Mouse (Mus musculus): ENCODE data around the gene Fras1.

Gene Fras1

DNA sequence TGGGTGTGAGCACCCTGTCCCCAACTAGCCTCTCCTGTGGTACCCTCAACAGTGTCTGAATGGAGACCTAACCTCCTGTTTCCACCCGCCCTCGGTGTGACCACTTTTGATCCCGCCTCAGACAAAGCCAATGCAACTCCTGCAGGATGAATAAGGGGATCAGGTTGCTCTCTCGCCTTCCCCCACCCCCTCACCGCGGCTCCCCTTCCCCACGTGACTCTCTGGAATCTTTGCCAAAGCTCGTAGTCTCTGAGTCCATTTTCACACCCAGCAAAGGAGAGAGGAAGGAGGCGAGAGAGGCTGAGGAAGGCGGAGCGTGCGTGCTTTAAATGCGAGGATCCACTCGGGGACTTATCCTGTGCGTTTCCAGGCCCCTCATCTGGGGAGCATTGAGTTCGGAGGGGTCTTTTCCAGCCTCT, at the start of gene Fras1:
Gene Fras1 (plus strand): TSS at position 389 of the 419 bp plus-strand sequence.
- in situ Hi-C loops (cut with MseI, MboI), result no loop called here

DNA sequence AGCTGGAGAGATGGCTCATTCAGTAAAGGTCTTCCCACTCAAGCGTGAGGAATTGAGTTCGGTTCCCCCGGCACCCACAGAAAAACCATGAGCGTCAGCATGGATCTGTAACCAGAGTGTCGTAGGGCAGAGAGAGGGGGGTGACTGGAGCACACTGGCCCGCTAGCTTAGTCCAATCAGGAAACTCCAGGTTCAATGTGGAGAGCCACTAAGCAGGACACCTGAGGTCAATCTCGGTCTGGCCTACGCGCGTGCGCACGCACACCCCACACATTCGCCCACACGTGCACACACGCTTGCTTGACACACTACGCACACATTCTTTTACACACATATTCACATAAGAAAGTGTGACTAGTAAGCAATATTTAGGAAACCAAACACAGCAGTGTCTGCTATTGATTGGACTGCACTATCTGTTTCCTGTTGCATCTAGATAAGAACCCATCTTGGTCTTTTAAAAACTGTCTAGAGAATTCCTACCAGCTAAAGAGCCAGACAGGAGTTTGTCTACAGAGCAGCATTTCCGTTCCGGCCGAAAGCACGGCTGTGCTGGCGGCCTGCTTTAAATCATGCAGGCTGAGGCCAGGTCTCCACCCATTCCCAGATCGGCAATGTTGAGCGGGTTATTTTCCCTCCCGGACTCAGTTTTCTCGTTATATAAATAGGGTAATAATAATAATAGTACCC, 42.6 kb upstream of the Fras1 start:
- in situ Hi-C loops (cut with MseI, MboI), result loop anchor here in 1 of 2 experiments (25.0 kb wide), 1 partner anchor 431 kb away; no protein-coding TSS in a partner anchor

DNA sequence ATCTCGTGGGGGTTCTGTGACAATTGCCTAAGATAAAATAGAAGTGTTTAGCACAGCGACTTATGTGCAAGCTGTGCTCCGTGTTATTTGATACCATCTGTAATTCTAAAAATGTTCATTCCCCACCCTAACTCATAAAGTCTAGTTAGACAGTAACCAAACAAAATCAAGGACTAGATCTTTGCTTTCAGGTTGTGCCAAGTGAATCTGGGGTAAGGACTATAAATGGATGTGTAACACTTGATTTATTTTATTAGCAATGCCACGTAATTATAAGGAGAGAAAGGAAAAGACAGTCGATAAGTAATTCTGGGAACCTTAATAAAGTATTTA, 42.1 kb upstream of the Fras1 start:
- in situ Hi-C loops (cut with MseI, MboI), result loop anchor here in 1 of 2 experiments (25.0 kb wide), 1 partner anchor 431 kb away; no protein-coding TSS in a partner anchor

DNA sequence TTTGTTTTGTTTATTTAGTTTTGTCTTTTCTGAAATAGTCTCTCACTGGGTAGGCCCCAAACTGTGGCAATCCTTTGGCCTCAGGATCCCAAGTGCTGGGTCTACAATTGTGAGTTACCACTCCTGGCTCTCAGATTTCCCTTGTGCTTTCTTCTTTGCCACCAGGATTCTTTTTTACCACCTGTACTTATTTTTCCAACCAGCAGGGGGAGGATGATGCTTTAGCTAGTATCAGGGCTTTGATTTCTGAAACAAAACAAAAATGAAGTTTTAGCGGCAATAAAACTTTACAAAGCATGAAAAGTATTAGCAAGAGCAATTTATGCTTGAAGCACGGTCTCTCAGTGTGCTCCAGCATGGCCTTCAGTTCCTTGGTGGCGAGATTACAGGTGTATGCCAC, 39.8 kb upstream of the Fras1 start:
- in situ Hi-C loops (cut with MseI, MboI), result loop anchor here in 1 of 2 experiments (25.0 kb wide), 1 partner anchor 428 kb away; no protein-coding TSS in a partner anchor

DNA sequence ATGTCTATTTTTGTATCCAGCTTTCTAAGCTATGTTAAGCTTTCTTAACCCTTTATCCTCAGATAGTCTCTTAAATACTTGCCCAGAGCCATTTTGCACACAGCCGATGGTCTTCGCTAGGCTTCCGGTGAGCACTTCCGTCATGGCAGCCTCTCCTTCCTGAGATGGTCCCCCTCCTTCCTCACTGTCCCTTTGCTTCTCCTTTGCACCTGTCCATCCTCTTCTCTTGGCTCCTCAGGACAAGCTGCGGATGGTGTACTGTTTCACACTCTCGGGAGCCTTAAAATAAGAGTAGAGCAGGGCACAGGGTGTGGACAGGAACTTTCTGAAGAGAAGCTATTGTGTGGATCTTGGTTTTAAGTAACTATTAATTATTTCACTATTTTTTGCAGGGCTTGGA, 33.2 kb upstream of the Fras1 start:
- in situ Hi-C loops (cut with MseI, MboI), result loop anchor here in 1 of 2 experiments (25.0 kb wide), 1 partner anchor 422 kb away; no protein-coding TSS in a partner anchor

DNA sequence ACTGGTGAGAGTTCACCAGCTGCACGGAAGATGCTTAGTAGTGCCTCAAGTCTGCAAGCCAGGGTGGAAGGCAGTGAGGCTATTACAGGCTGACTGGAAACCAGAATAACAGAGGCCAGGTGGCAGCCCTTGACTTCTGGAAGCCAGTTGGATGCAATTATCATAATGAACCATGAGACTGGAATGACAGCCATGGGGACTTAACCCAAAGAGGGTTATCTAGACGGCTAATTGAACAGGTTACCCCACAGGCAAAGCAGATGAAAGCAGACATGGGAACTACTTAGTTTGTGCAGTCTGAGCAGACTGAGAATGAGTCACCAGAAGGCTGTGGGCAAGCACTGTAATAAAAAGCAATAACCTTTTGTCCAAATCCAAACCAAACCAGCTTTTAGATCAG, 28.8 kb upstream of the Fras1 start:
- in situ Hi-C loops (cut with MseI, MboI), result loop anchor here in 1 of 2 experiments (25.0 kb wide), 1 partner anchor 417 kb away; no protein-coding TSS in a partner anchor

DNA sequence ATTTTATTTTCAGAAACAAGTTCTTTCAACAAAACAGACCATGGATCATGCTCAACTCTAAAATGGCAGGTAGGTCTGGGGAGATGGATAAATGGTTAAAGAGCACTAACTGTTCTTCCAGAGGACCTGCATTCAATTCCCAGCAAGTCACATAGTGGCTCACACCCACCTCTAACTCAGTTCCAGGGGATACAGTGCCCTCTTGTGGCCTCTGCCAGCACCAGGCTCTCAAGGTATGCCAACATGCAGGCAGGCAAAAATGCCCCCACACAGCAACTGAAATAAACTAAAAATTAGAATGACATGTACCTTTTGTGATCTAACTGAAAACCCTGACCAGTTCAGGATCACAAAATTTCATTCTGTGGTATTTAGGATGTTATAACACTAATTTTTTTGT, 21.8 kb upstream of the Fras1 start:
- in situ Hi-C loops (cut with MseI, MboI), result no loop called here

DNA sequence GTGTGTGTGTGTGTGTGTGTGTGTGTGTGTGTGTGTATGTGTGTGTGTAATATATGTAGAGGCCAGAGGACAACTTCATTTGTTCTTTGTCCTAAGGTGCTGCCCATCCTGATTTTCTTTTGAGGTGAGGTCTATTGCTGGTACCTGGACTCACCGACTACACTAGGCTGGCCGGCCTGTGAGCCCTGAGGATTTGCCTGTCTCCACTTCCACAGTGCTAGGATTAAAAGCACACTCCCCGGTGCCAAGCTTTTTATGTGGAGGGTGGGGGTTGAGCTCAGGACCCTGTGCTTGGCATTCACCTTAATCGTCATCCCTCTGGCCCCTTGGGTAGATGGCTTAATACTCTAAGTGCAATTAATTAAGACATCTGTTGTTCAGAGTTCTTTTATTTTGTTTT, 9.8 kb upstream of the Fras1 start:
- in situ Hi-C loops (cut with MseI, MboI), result no loop called here

DNA sequence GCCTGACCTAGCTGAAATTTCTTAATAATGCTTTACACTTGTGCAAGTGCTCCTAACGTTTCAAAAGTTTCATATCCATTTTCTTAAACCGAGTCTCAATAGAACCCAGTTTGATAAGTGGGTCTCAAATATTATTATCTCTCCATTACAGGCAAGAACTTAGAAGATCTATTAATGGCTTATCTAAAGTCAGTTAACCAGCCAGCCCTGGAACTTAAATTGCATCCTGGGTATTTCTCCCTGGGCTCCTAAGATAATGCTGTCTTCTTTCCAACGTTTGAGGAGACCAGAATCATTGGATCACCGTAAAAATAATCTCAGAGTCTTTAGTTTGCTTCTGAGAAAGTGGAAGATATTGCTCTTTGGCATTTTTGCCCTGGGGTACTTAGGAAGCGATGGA, 8.2 kb upstream of the Fras1 start:
- in situ Hi-C loops (cut with MseI, MboI), result no loop called here

DNA sequence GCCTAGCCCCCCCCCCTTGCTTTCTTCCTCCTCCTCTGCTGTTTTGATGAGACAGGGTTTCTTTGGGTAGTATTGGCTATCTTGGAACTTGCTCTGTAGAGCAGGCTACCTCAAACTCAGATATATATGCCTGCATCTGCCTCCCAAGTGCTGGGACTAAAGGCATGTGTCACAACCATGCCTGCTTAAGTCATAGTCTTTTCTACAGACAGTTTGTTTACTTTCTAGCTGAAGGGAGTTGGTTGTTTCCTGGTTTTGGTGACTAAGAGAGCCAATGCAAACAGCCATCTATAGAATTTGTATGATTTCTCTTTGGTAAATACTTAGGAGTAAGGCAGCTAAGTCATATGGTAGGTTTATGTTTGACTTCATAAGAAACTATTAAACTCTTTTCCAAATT, 6.5 kb upstream of the Fras1 start:
- in situ Hi-C loops (cut with MseI, MboI), result no loop called here

DNA sequence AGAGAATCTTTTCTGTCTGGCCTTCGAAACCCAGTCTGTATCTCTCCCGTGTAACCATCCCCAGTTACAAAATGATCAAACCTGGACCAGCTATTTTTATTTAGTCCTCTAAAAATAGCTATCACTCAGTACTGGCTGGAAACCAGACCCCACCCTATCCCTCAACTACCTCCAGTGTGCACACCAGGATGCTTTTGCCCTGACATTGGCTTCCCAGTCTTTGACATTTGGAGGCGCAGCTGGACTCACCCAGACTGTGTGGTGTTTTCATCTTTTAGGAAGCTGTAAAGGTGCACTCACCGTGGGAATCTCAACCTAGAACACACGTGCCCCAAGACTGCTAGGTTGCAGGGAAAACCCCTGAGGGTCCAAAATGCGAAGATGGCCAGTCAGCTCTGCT, 649 bp upstream of the Fras1 start:
- in situ Hi-C loops (cut with MseI, MboI), result no loop called here

DNA sequence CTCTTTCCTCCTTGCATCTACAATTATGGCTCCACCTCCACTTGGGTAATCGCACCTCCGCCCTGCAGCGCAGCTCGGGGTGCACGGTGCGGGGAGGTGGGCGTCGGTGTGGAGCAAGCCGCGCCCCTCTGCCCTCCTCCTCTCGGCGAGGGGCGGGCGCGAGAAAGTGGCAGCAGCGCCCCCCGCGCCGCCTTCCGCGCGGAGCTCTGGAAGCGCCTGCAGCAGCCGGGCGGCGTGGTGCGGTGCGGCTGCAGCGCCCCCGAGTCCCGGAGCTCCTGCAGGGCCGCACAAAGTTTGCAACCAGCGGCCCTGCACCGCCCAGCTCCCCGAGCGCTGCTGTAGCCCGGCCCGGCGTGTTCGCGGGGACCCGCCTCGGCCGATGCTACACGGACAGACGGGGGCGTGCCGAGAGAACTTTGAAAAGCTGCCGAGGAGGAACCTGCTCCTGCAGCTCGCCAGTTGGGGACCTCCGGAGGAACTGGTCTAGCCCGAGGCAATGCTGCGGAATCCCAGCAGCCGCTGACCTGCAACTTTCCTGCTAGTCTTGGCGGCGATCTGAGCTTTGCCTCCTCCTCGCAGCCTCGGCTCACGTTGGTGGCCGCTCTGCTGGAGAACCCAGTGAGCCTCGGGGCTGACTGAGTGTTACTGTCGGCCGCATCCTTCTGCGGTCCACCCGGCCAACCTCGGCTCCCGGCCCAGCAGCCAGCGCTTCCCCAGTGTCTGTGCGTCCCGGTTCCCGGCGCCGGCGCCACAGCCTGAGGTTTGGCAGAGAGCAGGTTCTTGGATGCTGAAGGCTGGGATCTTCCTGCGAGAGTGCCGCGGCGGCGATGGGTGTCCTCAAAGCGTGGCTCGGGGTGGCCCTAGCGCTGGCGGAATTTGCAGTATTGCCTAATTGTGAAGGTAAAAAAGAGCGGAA, 489 bp downstream of the Fras1 start:
- in situ Hi-C loops (cut with MseI, MboI), result no loop called here

DNA sequence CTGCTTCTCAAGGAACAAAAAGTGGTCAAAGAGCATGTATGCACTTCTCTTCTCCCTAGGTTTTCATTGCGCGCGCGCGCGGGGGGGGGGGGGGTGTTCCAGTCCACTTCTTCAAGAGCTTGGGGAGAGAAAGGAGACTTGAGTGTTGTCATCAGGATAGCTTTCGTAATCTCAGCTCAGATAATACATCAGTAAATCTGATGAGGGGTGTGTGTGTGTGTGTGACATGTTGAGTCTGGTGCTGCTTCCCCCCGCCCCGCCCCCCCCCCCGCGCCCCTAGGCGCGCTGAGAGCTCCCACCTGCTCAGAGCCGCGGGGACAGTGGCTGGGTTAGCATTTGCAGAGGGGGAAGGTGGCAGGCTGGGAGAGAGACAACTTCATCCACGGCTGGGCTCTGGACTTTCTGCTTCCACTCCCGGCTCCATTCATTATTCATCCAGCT, 1.7 kb downstream of the Fras1 start:
- in situ Hi-C loops (cut with MseI, MboI), result no loop called here

DNA sequence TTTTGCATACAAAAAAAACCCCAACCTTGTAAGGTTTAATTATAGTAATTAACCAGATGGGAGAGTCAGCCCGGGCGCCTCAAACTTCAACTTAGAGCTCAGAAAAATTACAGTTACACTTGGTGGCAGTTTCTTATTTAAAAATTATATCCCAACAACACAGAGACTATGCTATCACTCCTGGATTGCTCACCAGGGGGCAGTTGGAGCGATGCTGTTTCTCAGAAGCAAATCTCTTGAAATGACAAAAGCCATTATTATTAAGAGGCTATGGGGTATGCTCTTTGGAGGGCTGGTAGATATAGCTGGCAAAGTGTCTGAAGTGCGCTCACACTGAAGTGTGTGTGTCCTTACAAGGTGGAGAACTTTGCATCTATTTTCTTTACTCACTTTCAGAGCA, 2.5 kb downstream of the Fras1 start:
- in situ Hi-C loops (cut with MseI, MboI), result no loop called here

DNA sequence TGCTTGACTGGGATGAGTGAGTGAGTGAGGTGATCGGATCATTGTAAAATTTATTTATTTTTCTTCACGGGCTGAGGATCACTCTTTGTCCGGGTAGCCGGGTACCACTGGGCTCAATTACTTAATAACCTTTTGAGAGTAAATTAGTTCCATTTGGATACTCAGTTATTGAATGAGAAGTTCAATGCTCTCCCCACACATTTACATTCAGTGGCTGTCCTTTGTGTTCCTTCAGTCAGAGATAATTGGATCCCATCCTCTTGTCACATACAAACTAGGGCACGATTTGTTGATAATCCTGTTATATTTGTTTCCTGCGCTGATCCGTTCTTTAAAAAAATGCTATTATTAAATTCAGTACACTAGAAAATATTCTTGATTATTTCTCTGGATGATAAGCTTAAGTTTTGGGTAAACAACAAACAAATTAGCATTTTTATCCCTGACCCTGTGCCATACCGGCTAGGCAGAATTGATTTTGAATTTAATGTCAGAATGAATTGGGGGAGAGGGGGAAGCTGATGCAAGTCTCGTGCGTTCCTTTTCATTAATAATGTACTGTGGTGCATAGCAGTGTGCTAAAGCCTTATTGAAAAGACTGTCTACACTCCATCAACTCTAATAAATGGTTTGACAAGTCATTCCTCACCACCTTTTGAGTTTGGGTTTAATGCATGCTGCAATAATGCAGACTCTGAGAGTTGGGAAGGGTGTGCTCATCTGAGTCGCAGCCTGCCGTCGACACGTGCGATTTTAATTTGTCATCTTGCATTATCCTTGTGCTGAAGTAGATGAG, 12.6 kb downstream of the Fras1 start:
- in situ Hi-C loops (cut with MseI, MboI), result no loop called here

DNA sequence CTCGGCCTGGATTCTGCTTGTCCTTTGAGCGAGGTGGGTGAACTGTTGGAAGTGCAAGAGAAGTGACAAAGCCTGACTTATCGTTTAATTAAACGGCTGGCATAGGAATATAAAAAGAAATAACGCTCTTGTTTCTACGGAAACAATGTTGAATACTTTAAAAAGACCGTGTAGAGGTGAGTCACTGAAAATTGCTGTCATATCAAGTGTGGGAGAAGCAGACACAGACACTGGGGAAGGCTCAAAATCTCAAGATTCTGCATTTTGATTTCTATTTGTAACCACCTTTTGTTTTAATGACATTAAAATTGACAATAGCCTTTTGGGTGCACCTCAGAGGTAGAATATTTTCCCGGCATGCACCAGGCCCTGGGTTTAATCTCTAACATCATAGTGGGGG, 14.6 kb downstream of the Fras1 start:
- in situ Hi-C loops (cut with MseI, MboI), result no loop called here

DNA sequence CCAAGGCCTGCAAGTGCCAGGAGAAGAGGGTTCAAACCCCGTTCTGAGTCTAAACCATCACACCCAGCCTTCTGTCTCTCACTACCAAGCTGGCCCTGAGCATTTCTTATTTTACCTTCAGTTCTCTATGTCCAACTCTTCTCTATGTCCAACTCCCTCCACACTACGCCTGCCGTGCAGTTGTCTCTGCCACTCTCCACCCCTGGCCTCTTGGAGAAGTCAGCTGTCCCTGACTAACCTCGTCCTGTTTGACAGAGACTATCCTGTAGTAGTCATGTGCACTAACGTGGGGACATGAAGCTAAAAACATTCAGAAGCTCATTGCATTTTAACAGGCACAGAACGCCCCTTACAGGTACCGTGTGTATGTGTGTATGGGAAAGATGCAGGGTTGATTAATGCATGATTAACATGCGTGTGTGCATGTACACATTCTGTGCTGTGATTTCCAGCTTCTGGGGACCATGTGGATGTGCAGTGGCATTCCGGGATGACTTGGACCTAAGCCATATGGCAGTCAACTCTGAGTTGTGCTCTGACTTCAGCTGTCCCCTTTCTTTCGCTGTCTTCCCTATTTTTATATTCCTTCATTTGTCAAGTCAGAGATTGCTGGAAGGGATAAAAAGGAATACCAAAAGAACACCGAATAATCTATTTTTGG, 16.3 kb downstream of the Fras1 start:
- in situ Hi-C loops (cut with MseI, MboI), result no loop called here

DNA sequence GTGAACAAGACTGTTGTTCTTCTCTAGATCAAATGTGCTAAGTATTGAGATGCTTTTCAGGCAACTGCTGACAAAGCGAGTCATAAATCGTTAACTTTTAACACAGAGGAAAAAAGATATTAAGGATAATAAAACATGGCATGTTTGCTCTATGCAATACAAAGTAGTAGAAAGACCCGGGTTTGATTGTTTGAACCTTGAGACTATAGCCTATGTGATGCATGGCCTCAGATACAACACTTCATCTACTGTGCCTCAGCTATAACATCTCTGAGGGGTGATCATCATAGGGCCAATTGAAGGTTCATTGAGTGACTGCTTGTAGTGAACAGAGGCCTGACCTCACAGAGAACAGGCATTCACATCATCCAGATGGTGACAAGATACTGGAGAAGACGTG, 17.3 kb downstream of the Fras1 start:
- in situ Hi-C loops (cut with MseI, MboI), result no loop called here

DNA sequence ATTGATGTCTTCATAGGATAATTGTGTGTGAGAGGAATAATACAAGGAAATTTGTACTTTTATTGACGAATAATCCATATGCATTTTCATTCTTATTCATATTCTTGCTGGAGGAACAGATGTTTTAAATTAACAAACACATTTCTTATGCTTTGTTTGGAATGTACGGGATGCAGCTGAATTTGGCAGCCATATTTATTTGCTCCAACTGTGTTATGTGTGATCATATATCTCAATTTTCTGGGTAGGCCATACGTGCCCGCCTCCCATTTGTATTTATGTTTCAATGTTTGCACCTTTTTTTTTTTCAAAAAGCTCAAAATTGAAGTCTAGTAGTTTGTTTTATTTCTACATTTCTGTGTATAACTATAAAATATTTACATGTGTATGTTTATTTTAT, 21.2 kb downstream of the Fras1 start:
- in situ Hi-C loops (cut with MseI, MboI), result no loop called here

DNA sequence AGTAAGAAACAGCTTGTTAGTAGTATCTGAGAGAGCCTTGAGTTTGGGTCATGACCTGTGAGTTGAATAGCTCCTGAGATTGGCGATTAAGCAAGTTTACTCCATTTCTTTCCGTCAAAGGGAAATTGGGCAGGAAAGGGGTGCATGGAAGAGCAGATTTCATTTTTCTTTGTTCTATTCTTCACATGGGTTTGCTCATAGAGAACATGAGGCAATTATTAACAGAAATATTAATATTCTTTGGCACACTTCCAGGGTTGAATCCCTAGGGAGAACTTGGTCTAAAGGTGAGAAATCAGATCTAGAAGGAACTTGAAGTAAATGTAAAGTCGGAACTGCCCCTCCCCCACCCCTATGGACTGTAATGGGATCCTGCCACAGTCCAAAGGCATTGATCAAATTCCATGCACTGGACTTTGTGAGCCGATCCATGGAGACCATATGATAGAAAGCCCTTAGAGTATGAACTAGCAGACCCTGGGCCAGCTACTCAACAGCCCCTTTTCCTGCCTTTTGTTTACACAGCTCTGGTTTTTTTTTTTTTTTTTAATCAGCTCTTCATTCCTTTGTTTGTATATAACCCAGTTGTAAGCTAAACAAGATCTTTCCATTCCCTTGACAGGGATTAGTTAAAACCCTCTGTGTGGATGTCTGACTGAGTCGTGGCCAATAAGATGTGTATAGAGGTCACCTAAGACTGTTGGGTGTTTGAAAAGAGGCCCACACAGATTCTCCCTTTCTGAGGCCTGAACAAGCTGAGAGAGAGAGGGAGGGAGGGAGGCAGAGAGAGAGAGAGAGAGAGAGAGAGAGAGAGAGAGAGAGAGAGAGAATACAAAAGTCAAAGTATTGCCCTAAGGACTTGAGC, 22.3 kb downstream of the Fras1 start:
- in situ Hi-C loops (cut with MseI, MboI), result no loop called here
